23 mouse cellular contexts compared by ENCODE assay signal in the genomic region with DNA sequence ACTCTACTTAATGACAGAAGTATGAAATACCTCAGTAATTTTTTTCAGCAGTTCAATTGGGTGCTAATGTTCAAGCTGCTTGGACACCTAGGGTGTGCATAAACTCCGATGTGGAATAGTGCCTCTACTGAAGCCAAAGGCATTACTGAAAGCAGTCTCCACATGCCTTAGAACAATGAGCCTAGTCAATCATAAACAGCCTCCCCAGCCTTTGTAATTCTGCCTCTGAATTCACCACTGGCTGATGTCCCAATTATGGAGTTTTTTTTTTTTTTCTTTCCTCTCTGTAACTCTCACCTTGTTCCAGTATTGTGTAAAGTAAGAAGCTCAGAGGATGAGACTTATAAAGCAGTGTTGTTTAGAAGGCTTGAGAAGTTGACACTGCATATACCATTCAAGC. TPM values are rescaled to one million over a fixed set of nuclear protein-coding genes. Genes with fewer than 3 reads are reported as not detected.
DNase-seq lines count a peak whose midpoint lies in the region; ATAC-seq and TF ChIP-seq lines count a peak whose summit lies in the region.
"Had no signal": no experiment of that assay in that cellular context is flagged by ENCODE, and none has a peak within 500 bp of the region (broad histone marks: within the 10 kb centered on the region; RNA-seq: fewer than 3 reads in every experiment).

No protein-coding gene starts in this region.

- no peaks in the 10 kb centered on the region for H3K36me3 ChIP-seq in embryonic facial prominence, embryonic 14.5 days (ENCODE audit: control insufficient read depth, insufficient read depth, low read length)
- no peaks in the 10 kb centered on the region for H3K36me3 ChIP-seq in embryonic facial prominence, embryonic 10.5 days (replicated peaks)
- no peaks in the 10 kb centered on the region for H3K36me3 ChIP-seq in liver, adult 2 months (ENCODE audit: control insufficient read depth, insufficient read depth, low read length)
- no peaks in the 10 kb centered on the region for H3K36me3 ChIP-seq in forebrain, embryonic 13.5 days (ENCODE audit: poor library complexity, severe bottlenecking)
- H3K36me3 ChIP-seq: embryonic facial prominence, embryonic 15.5 days; forebrain, embryonic 12.5 days; hindbrain, embryonic 12.5 days; hindbrain, embryonic 15.5 days had no signal

- no peak for TF ChIP-seq CTCF in liver, adult 2 months (IDR thresholded peaks at IDR 0.05; ENCODE audit: low read depth, low read length)

- no peak overlapping the region for H3K4me2 ChIP-seq in embryonic facial prominence, embryonic 14.5 days (ENCODE audit: low read depth, low read length)
- no peak overlapping the region for H3K4me2 ChIP-seq in forebrain, embryonic 13.5 days
- H3K4me2 ChIP-seq: embryonic facial prominence, embryonic 15.5 days; forebrain, embryonic 12.5 days; heart, embryonic 11.5 days; hindbrain, embryonic 12.5 days; hindbrain, embryonic 15.5 days had no signal

- ATAC-seq in embryonic facial prominence, embryonic 14.5 days (ENCODE audit: low read depth): peak; percentile 28; the same call in 1 of the 2 replicates
- ATAC-seq in forebrain, embryonic 13.5 days: no peak
- ATAC-seq: forebrain, embryonic 16.5 days had no signal

- H3K27ac ChIP-seq in embryonic facial prominence, embryonic 14.5 days (replicated peaks; ENCODE audit: low read depth, low read length): no peak overlapping the region
- H3K27ac ChIP-seq in embryonic facial prominence, embryonic 10.5 days (replicated peaks): no peak overlapping the region
- H3K27ac ChIP-seq in liver, adult 2 months (replicated peaks; ENCODE audit: insufficient read depth, low read depth, low read length): no peak overlapping the region
- no peak overlapping the region for H3K27ac ChIP-seq in forebrain, embryonic 13.5 days
- H3K27ac ChIP-seq: embryonic facial prominence, embryonic 15.5 days; forebrain, embryonic 12.5 days; hindbrain, embryonic 12.5 days; hindbrain, embryonic 15.5 days had no signal

- 51% methylated on average over 1 of the region's 1 CpGs for WGBS in embryonic facial prominence, embryonic 14.5 days
- WGBS in embryonic facial prominence, embryonic 10.5 days: 58% methylated on average over 1 of the region's 1 CpGs
- 49% methylated on average over 1 of the region's 1 CpGs for WGBS in liver, adult 2 months
- 30% methylated on average over 1 of the region's 1 CpGs for WGBS in forebrain, embryonic 13.5 days

- no peak for TF ChIP-seq POLR2A in liver, adult 2 months (IDR thresholded peaks at IDR 0.05; ENCODE audit: extremely low read depth, insufficient read depth, low read length)

- no peaks in the 10 kb centered on the region for H3K9me3 ChIP-seq in embryonic facial prominence, embryonic 14.5 days (ENCODE audit: control insufficient read depth, low read length)
- no peaks in the 10 kb centered on the region for H3K9me3 ChIP-seq in embryonic facial prominence, embryonic 10.5 days
- H3K9me3 ChIP-seq in forebrain, embryonic 13.5 days (replicated peaks): no peaks in the 10 kb centered on the region
- H3K9me3 ChIP-seq: embryonic facial prominence, embryonic 15.5 days; forebrain, embryonic 12.5 days; hindbrain, embryonic 12.5 days; hindbrain, embryonic 15.5 days had no signal

- H3K9ac ChIP-seq in embryonic facial prominence, embryonic 14.5 days (ENCODE audit: low read depth, low read length): no peak overlapping the region
- H3K9ac ChIP-seq in liver, adult 2 months (ENCODE audit: low read depth, low read length): no peak overlapping the region
- H3K9ac ChIP-seq in forebrain, embryonic 13.5 days: no peak overlapping the region
- H3K9ac ChIP-seq: embryonic facial prominence, embryonic 15.5 days; forebrain, embryonic 12.5 days; hindbrain, embryonic 12.5 days; hindbrain, embryonic 15.5 days had no signal

- H3K4me3 ChIP-seq in embryonic facial prominence, embryonic 14.5 days (ENCODE audit: low read depth, low read length): no peak overlapping the region
- H3K4me3 ChIP-seq in embryonic facial prominence, embryonic 10.5 days: no peak overlapping the region
- H3K4me3 ChIP-seq in liver, adult 2 months (ENCODE audit: insufficient read depth, low read depth, low read length): no peak overlapping the region
- H3K4me3 ChIP-seq in forebrain, embryonic 13.5 days: no peak overlapping the region
- H3K4me3 ChIP-seq: embryonic facial prominence, embryonic 15.5 days; forebrain, embryonic 12.5 days; hindbrain, embryonic 12.5 days; hindbrain, embryonic 15.5 days had no signal

- peak; percentile 64 for DNase-seq in embryonic facial prominence, embryonic 14.5 days (ENCODE audit: low spot score)
- no peak for DNase-seq in embryonic facial prominence, embryonic 10.5 days (ENCODE audit: low spot score)
- DNase-seq in liver, adult 2 months (ENCODE audit: extremely low read depth, low read depth, low spot score): peak; percentile 12
- no peak for DNase-seq in liver
- DNase-seq in Muller cell, postnatal 12 days (ENCODE audit: inconsistent ontology term): peak; percentile 58
- peak; percentile 49 for DNase-seq in retina, embryonic 14.5 days (ENCODE audit: low spot score)
- DNase-seq in cerebellum, adult 9-10 months: no peak
- DNase-seq: adrenal gland, adult 2 months; adrenal gland, postnatal 14 days; cerebellum, adult 11 months; cerebellum, adult 2 months; cerebellum, postnatal 10 days; cerebellum, postnatal 36 days; embryo, embryonic 11 days; gastrocnemius, postnatal 14 days; heart, adult 11 months had no signal

- H3K27me3 ChIP-seq in embryonic facial prominence, embryonic 14.5 days (replicated peaks; ENCODE audit: control insufficient read depth, insufficient read depth, low read length): no peaks in the 10 kb centered on the region
- H3K27me3 ChIP-seq in embryonic facial prominence, embryonic 10.5 days (replicated peaks; ENCODE audit: low read depth, poor library complexity, severe bottlenecking): no peaks in the 10 kb centered on the region
- H3K27me3 ChIP-seq in liver, adult 2 months (ENCODE audit: control insufficient read depth, insufficient read depth, low read length): no peaks in the 10 kb centered on the region
- H3K27me3 ChIP-seq in forebrain, embryonic 13.5 days: no peaks in the 10 kb centered on the region
- H3K27me3 ChIP-seq: embryonic facial prominence, embryonic 15.5 days; forebrain, embryonic 12.5 days; hindbrain, embryonic 12.5 days; hindbrain, embryonic 15.5 days had no signal

- no peaks in the 10 kb centered on the region for H3K79me2 ChIP-seq in liver, adult 2 months (ENCODE audit: control insufficient read depth, insufficient read depth, low read length)

- H3K4me1 ChIP-seq in embryonic facial prominence, embryonic 14.5 days (ENCODE audit: control insufficient read depth, insufficient read depth, low read length): no peaks in the 10 kb centered on the region; the same call in 1 of the 2 replicates
- peaks cover 6% of the 10 kb centered on the region; the same call in 1 of the 2 replicates for H3K4me1 ChIP-seq in embryonic facial prominence, embryonic 10.5 days
- H3K4me1 ChIP-seq in liver, adult 2 months (ENCODE audit: control insufficient read depth, insufficient read depth, low read length): peaks cover 2% of the 10 kb centered on the region
- H3K4me1 ChIP-seq in forebrain, embryonic 13.5 days: peaks cover 9% of the 10 kb centered on the region; the same call in 1 of the 2 replicates
- H3K4me1 ChIP-seq: hindbrain, embryonic 12.5 days had no signal

RNA-seq across cellular contexts. Expression of a gene that starts 3.9 kb away (rescaled TPM):
- 38.4 and 40.0 TPM in 2 replicates for polyA plus RNA-seq in embryonic facial prominence, embryonic 14.5 days (2014; fragmentation: Nextera tagmentation; extraction: Ambion mirVana)
- 23.1 and 23.9 TPM in 2 replicates for polyA plus RNA-seq in embryonic facial prominence, embryonic 10.5 days (2016; fragmentation: Nextera tagmentation; extraction: Ambion mirVana)
- total RNA-seq in liver, adult 2 months (2014; rRNA removed): 31.5 and 31.7 TPM in 2 replicates
- 6.3 and 7.7 TPM in 2 replicates for polyA plus RNA-seq in liver, adult 2 months (2012; rRNA removed)
- 19.8 and 20.6 TPM in 2 replicates for polyA plus RNA-seq in forebrain, embryonic 13.5 days (2015; fragmentation: Nextera tagmentation; extraction: Ambion mirVana)

Comparison
In these comparisons a context has a peak if more than half of its experiments do, and no peak if none do; other contexts are left out.
1. DNase-seq: peak in embryonic facial prominence, embryonic 14.5 days (single experiment), liver, adult 2 months (single experiment), Muller cell, postnatal 12 days (single experiment) and retina, embryonic 14.5 days (single experiment); none in embryonic facial prominence, embryonic 10.5 days (single experiment), liver (single experiment) and cerebellum, adult 9-10 months (single experiment).